8 mouse cellular contexts compared by ENCODE assay signal in the genomic region with DNA sequence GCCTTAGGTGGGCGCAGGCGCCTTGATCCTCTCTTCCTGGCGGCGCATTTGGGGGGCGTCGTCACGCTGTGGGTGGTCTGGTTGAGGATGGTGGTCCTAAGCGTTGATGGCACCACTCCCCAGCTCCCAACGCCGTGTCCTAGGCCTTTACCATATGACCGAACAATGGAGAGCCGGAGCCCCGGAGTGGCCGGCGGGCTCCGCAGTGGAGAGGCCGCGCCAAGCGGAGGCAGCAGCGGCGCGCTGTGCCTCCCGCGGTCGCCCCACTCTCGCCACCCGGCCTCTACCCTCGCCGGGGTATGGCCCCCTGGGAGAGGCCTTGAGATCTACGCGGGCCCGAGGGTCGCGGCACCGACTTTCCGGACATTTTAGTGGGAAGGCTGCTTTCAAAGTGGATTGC. TPM values are rescaled to one million over a fixed set of nuclear protein-coding genes. Genes with fewer than 3 reads are reported as not detected.
DNase-seq lines count a peak whose midpoint lies in the region; ATAC-seq and TF ChIP-seq lines count a peak whose summit lies in the region.
"Had no signal": no experiment of that assay in that cellular context is flagged by ENCODE, and none has a peak within 500 bp of the region (broad histone marks: within the 10 kb centered on the region; RNA-seq: fewer than 3 reads in every experiment).

No protein-coding gene starts in this region.

- H3K4me2 ChIP-seq in lung, embryonic 16.5 days (ENCODE audit: low read depth, low read length): peak overlapping the region; percentile 62
- peak overlapping the region; percentile 66 for H3K4me2 ChIP-seq in forebrain, embryonic 16.5 days (ENCODE audit: low read length)
- H3K4me2 ChIP-seq in midbrain, postnatal 0 days (ENCODE audit: low read depth, low read length, poor library complexity, severe bottlenecking): peak overlapping the region; percentile 85

- peak; percentile 39 for ATAC-seq in lung, embryonic 16.5 days (ENCODE audit: low read depth)
- ATAC-seq in forebrain, embryonic 16.5 days: peak; percentile 29
- ATAC-seq in midbrain, postnatal 0 days (ENCODE audit: low FRiP score): peak; percentile 52

- H3K36me3 ChIP-seq in lung, embryonic 16.5 days (ENCODE audit: control insufficient read depth, insufficient read depth, low read length): peaks cover 21% of the 10 kb centered on the region
- peaks cover 13% of the 10 kb centered on the region for H3K36me3 ChIP-seq in forebrain, embryonic 16.5 days (ENCODE audit: control insufficient read depth, insufficient read depth)
- H3K36me3 ChIP-seq in limb, embryonic 10.5 days: peaks cover 31% of the 10 kb centered on the region
- peaks cover 23% of the 10 kb centered on the region for H3K36me3 ChIP-seq in midbrain, postnatal 0 days (ENCODE audit: insufficient read depth, low read length)

- H3K27me3 ChIP-seq in lung, embryonic 16.5 days (ENCODE audit: control insufficient read depth, insufficient read depth, low read depth, low read length): no peaks in the 10 kb centered on the region
- no peaks in the 10 kb centered on the region for H3K27me3 ChIP-seq in forebrain, embryonic 16.5 days (replicated peaks; ENCODE audit: control insufficient read depth, insufficient read depth, low read length)
- H3K27me3 ChIP-seq in limb, embryonic 10.5 days (ENCODE audit: low read depth, poor library complexity, severe bottlenecking): no peaks in the 10 kb centered on the region
- H3K27me3 ChIP-seq in midbrain, postnatal 0 days (ENCODE audit: insufficient read depth, low read length): no peaks in the 10 kb centered on the region

- H3K4me1 ChIP-seq in lung, embryonic 16.5 days (replicated peaks; ENCODE audit: control insufficient read depth, insufficient read depth, low read length): peaks cover 10% of the 10 kb centered on the region
- peaks cover 9% of the 10 kb centered on the region for H3K4me1 ChIP-seq in bone marrow macrophage, adult 2 months (ENCODE audit: control insufficient read depth, insufficient read depth, low read length)
- peaks cover 26% of the 10 kb centered on the region for H3K4me1 ChIP-seq in forebrain, embryonic 16.5 days (replicated peaks; ENCODE audit: control insufficient read depth, insufficient read depth, low read length)
- peaks cover 26% of the 10 kb centered on the region for H3K4me1 ChIP-seq in limb, embryonic 10.5 days
- H3K4me1 ChIP-seq in midbrain, postnatal 0 days (ENCODE audit: insufficient read depth, low read length): no peaks in the 10 kb centered on the region

- under 1% methylated on average over 36 of the region's 36 CpGs for WGBS in lung, embryonic 16.5 days
- 0% methylated on average over 35 of the region's 36 CpGs for WGBS in forebrain, embryonic 16.5 days
- under 1% methylated on average over 36 of the region's 36 CpGs for WGBS in limb, embryonic 10.5 days
- WGBS in midbrain, postnatal 0 days: under 1% methylated on average over 34 of the region's 36 CpGs

- no peak for TF ChIP-seq CTCF in bone marrow macrophage, adult 2 months (IDR thresholded peaks at IDR 0.05; ENCODE audit: low read depth, low read length)
- no peak for TF ChIP-seq CTCF in midbrain, postnatal 0 days (IDR thresholded peaks at IDR 0.05)

- no peak for TF ChIP-seq POLR2A in bone marrow macrophage, adult 2 months (IDR thresholded peaks at IDR 0.05; ENCODE audit: borderline replicate concordance, low read depth, low read length)

- no peaks in the 10 kb centered on the region for H3K9me3 ChIP-seq in lung, embryonic 16.5 days (ENCODE audit: control insufficient read depth, low read length)
- H3K9me3 ChIP-seq in forebrain, embryonic 16.5 days (ENCODE audit: control insufficient read depth, low read length): no peaks in the 10 kb centered on the region
- no peaks in the 10 kb centered on the region for H3K9me3 ChIP-seq in limb, embryonic 10.5 days (replicated peaks)
- H3K9me3 ChIP-seq in midbrain, postnatal 0 days (ENCODE audit: low read length): no peaks in the 10 kb centered on the region

- peak overlapping the region; percentile 94 for H3K9ac ChIP-seq in lung, embryonic 16.5 days (ENCODE audit: low read length)
- peak overlapping the region; percentile 79 for H3K9ac ChIP-seq in forebrain, embryonic 16.5 days (replicated peaks; ENCODE audit: low read depth, low read length)
- peak overlapping the region; percentile 92 for H3K9ac ChIP-seq in midbrain, postnatal 0 days (replicated peaks; ENCODE audit: low read length, poor library complexity, severe bottlenecking)

- peak overlapping the region; percentile 82 for H3K4me3 ChIP-seq in lung, embryonic 16.5 days (ENCODE audit: low read length)
- H3K4me3 ChIP-seq in bone marrow macrophage, adult 2 months (ENCODE audit: insufficient read depth, low read length): peak overlapping the region; percentile 95
- H3K4me3 ChIP-seq in forebrain, embryonic 16.5 days (replicated peaks; ENCODE audit: low read length): peak overlapping the region; percentile 83
- peak overlapping the region; percentile 92 for H3K4me3 ChIP-seq in limb, embryonic 10.5 days
- peak overlapping the region; percentile 90 for H3K4me3 ChIP-seq in midbrain, postnatal 0 days (ENCODE audit: low read depth, low read length)

- H3K27ac ChIP-seq in lung, embryonic 16.5 days (ENCODE audit: low read length): peak overlapping the region; percentile 96
- peak overlapping the region; percentile 78 for H3K27ac ChIP-seq in bone marrow macrophage, adult 2 months (ENCODE audit: insufficient read depth, low read depth, low read length)
- H3K27ac ChIP-seq in forebrain, embryonic 16.5 days (ENCODE audit: low read length): peak overlapping the region; percentile 97
- peak overlapping the region; percentile 96 for H3K27ac ChIP-seq in limb, embryonic 10.5 days
- peak overlapping the region; percentile 95 for H3K27ac ChIP-seq in midbrain, postnatal 0 days (ENCODE audit: low read depth, low read length)

- no peak for DNase-seq in lung, postnatal 4 days
- DNase-seq in limb, embryonic 10.5 days (ENCODE audit: low spot score): no peak
- DNase-seq in midbrain, postnatal 0 days (ENCODE audit: low spot score): peak; percentile 62
- DNase-seq in embryo, embryonic 10.5 days (ENCODE audit: low spot score): no peak

RNA-seq across cellular contexts. Expression of a gene that starts 0.4 kb away (rescaled TPM):
- polyA plus RNA-seq in lung, embryonic 16.5 days (2015; fragmentation: Nextera tagmentation; extraction: Ambion mirVana): 0.26 and 0.48 TPM in 2 replicates
- polyA plus RNA-seq in bone marrow macrophage, adult 2 months (2012; ENCODE audit: insufficient read depth, insufficient read length, missing spikeins): 0.35 and 0.60 TPM in 2 replicates
- polyA plus RNA-seq in forebrain, embryonic 16.5 days (2015; fragmentation: Nextera tagmentation; extraction: Ambion mirVana): 2.3 and 2.4 TPM in 2 replicates
- 0.69 and 0.74 TPM in 2 replicates for polyA plus RNA-seq in limb, embryonic 10.5 days (2016; fragmentation: Nextera tagmentation; extraction: Ambion mirVana)
- total RNA-seq in midbrain, postnatal 0 days (2014; rRNA removed): 0.66 and 1.1 TPM in 2 replicates
- 1.2 and 1.7 TPM in 2 replicates for polyA plus RNA-seq in midbrain, postnatal 0 days (2015; fragmentation: Nextera tagmentation; extraction: Ambion mirVana)

RNA-seq across cellular contexts. Expression of a gene that starts 0.6 kb away (rescaled TPM):
- 113 and 120 TPM in 2 replicates for polyA plus RNA-seq in lung, embryonic 16.5 days (2015; fragmentation: Nextera tagmentation; extraction: Ambion mirVana)
- 261 and 292 TPM in 2 replicates for polyA plus RNA-seq in bone marrow macrophage, adult 2 months (2012; ENCODE audit: insufficient read depth, insufficient read length, missing spikeins)
- polyA plus RNA-seq in forebrain, embryonic 16.5 days (2015; fragmentation: Nextera tagmentation; extraction: Ambion mirVana): 114 and 137 TPM in 2 replicates
- polyA plus RNA-seq in limb, embryonic 10.5 days (2016; fragmentation: Nextera tagmentation; extraction: Ambion mirVana): 122 and 125 TPM in 2 replicates
- 312 and 330 TPM in 2 replicates for total RNA-seq in midbrain, postnatal 0 days (2014; rRNA removed)
- polyA plus RNA-seq in midbrain, postnatal 0 days (2015; fragmentation: Nextera tagmentation; extraction: Ambion mirVana): 237 and 250 TPM in 2 replicates

RNA-seq across cellular contexts. Expression of a gene that starts 8.8 kb away (rescaled TPM):
- polyA plus RNA-seq in lung, embryonic 16.5 days (2015; fragmentation: Nextera tagmentation; extraction: Ambion mirVana): not detected in 2 replicates
- not detected in 2 replicates for polyA plus RNA-seq in bone marrow macrophage, adult 2 months (2012; ENCODE audit: insufficient read depth, insufficient read length, missing spikeins)
- polyA plus RNA-seq in forebrain, embryonic 16.5 days (2015; fragmentation: Nextera tagmentation; extraction: Ambion mirVana): 0.28 TPM in 1 of 2 replicates, not detected in the other
- not detected in 2 replicates for polyA plus RNA-seq in limb, embryonic 10.5 days (2016; fragmentation: Nextera tagmentation; extraction: Ambion mirVana)
- total RNA-seq in midbrain, postnatal 0 days (2014; rRNA removed): not detected in 2 replicates
- polyA plus RNA-seq in midbrain, postnatal 0 days (2015; fragmentation: Nextera tagmentation; extraction: Ambion mirVana): not detected in 2 replicates
- total RNA-seq: heart, postnatal 36 days had no signal

RNA-seq across cellular contexts. Expression of a gene that starts 26.2 kb away (rescaled TPM):
- 0.09 TPM in 2 replicates for polyA plus RNA-seq in lung, embryonic 16.5 days (2015; fragmentation: Nextera tagmentation; extraction: Ambion mirVana)
- not detected in 2 replicates for polyA plus RNA-seq in bone marrow macrophage, adult 2 months (2012; ENCODE audit: insufficient read depth, insufficient read length, missing spikeins)
- polyA plus RNA-seq in forebrain, embryonic 16.5 days (2015; fragmentation: Nextera tagmentation; extraction: Ambion mirVana): 1.1 and 1.5 TPM in 2 replicates
- 0.64 and 2.1 TPM in 2 replicates for polyA plus RNA-seq in limb, embryonic 10.5 days (2016; fragmentation: Nextera tagmentation; extraction: Ambion mirVana)
- not detected in 2 replicates for total RNA-seq in midbrain, postnatal 0 days (2014; rRNA removed)
- 0.21 and 0.22 TPM in 2 replicates for polyA plus RNA-seq in midbrain, postnatal 0 days (2015; fragmentation: Nextera tagmentation; extraction: Ambion mirVana)
- total RNA-seq: heart, postnatal 36 days had no signal

RNA-seq across cellular contexts. Expression of a gene that starts 56.4 kb away (rescaled TPM):
- polyA plus RNA-seq in lung, embryonic 16.5 days (2015; fragmentation: Nextera tagmentation; extraction: Ambion mirVana): not detected in 2 replicates
- polyA plus RNA-seq in bone marrow macrophage, adult 2 months (2012; ENCODE audit: insufficient read depth, insufficient read length, missing spikeins): 0.36 and 0.49 TPM in 2 replicates
- polyA plus RNA-seq in forebrain, embryonic 16.5 days (2015; fragmentation: Nextera tagmentation; extraction: Ambion mirVana): 0.44 and 0.52 TPM in 2 replicates
- polyA plus RNA-seq in limb, embryonic 10.5 days (2016; fragmentation: Nextera tagmentation; extraction: Ambion mirVana): not detected in 2 replicates
- total RNA-seq in midbrain, postnatal 0 days (2014; rRNA removed): 0.05 TPM in 1 of 2 replicates, not detected in the other
- 0.12 and 0.18 TPM in 2 replicates for polyA plus RNA-seq in midbrain, postnatal 0 days (2015; fragmentation: Nextera tagmentation; extraction: Ambion mirVana)
- total RNA-seq: heart, postnatal 36 days had no signal
